Mouse (Mus musculus): ENCODE data around the gene Hectd4. TPM values are rescaled to one million over a fixed set of nuclear protein-coding genes. Genes with fewer than 3 reads are reported as not detected.

Gene Hectd4
- total and polyA plus RNA-seq, 3 experiments, result 2.1 to 7.8 (median 6.0) TPM

- no peak overlapping the region for H3K4me2 ChIP-seq (ENCODE audit: insufficient read depth, low read depth, poor library complexity, severe bottlenecking)
- no peaks in the 10 kb centered on the region for H3K27me3 ChIP-seq (replicated peaks)
- no peak overlapping the region for H3K9ac ChIP-seq (ENCODE audit: insufficient read depth, low read depth)
- TF ChIP-seq TCF12 (IDR thresholded peaks at IDR 0.05; ENCODE audit: low read depth, low read length), result no peak
- TF ChIP-seq MAFK (IDR thresholded peaks at IDR 0.05; ENCODE audit: insufficient replicate concordance, low read length), result no peak
- no peak for TF ChIP-seq RAD21 (IDR thresholded peaks at IDR 0.05; ENCODE audit: low read depth, low read length)
- no peak for TF ChIP-seq JUND (conservative IDR thresholded peaks at IDR 0.05; ENCODE audit: low read depth, low read length)
- TF ChIP-seq CHD2 (IDR thresholded peaks at IDR 0.05; ENCODE audit: low read length), result no peak
- TF ChIP-seq E2F4 (IDR thresholded peaks at IDR 0.05; ENCODE audit: insufficient replicate concordance, low read depth, low read length), result no peak
- no peak for TF ChIP-seq ZKSCAN1 (IDR thresholded peaks at IDR 0.05; ENCODE audit: borderline replicate concordance, low read depth, low read length)
- TF ChIP-seq POLR2AphosphoS2 (IDR thresholded peaks at IDR 0.05; ENCODE audit: low read depth, low read length), result no peak
- no peak for TF ChIP-seq MEF2A (IDR thresholded peaks at IDR 0.05; ENCODE audit: borderline replicate concordance, low read depth, low read length)
- no peak for TF ChIP-seq TBP (conservative IDR thresholded peaks at IDR 0.05; ENCODE audit: low read depth, low read length)
- TF ChIP-seq MYC (IDR thresholded peaks at IDR 0.05; ENCODE audit: low read depth, low read length), result no peak
- TF ChIP-seq EP300 (IDR thresholded peaks at IDR 0.05; ENCODE audit: low read length), result no peak
- TF ChIP-seq PAX5 (IDR thresholded peaks at IDR 0.05; ENCODE audit: low read length), result no peak
- TF ChIP-seq ZNF384 (IDR thresholded peaks at IDR 0.05; ENCODE audit: low read depth, low read length), result no peak
- no peak for TF ChIP-seq JUN (IDR thresholded peaks at IDR 0.05; ENCODE audit: insufficient read depth, low read depth, low read length)
- no peak for TF ChIP-seq BHLHE40 (IDR thresholded peaks at IDR 0.05; ENCODE audit: low read depth, low read length)
- no peak for TF ChIP-seq ZC3H11A (IDR thresholded peaks at IDR 0.05; ENCODE audit: low read depth, low read length)
- TF ChIP-seq MAX (IDR thresholded peaks at IDR 0.05; ENCODE audit: low read length), result no peak
- no peak for TF ChIP-seq CTCF (conservative IDR thresholded peaks at IDR 0.05 in 1 of 2, IDR thresholded peaks at IDR 0.05 in 1 of 2; ENCODE audit: low read depth in 2 of 2, low read length in 2 of 2)
- DNase-seq (ENCODE audit: extremely low read depth), result no peak
- H3K79me2 ChIP-seq (replicated peaks; ENCODE audit: control insufficient read depth, extremely low read depth, insufficient read depth, poor library complexity, severe bottlenecking), result no peaks in the 10 kb centered on the region
- no peak overlapping the region for H3K4me3 ChIP-seq (replicated peaks in 1 of 3; ENCODE audit: low read depth in 2 of 3, low read length in 2 of 3, poor library complexity in 1 of 3)
- in situ Hi-C loops (cut with MboI; ENCODE audit: low pct_ligation_motif_present, low pct_unique_long_range_greater_than_20kb, low sequenced_read_pairs) (no loop called here), dilution Hi-C loops (cut with MboI; ENCODE audit: extremely low pct_ligation_motif_present, extremely low pct_unique_long_range_greater_than_20kb, low sequenced_read_pairs) (no loop called here)
- no peak overlapping the region for H3K27ac ChIP-seq (ENCODE audit: insufficient read depth, low read depth)
- peaks cover 54 to 75% of the 10 kb centered on the region in 2 experiments for H3K36me3 ChIP-seq (replicated peaks in 1 of 2; ENCODE audit: control insufficient read depth in 1 of 2, insufficient read depth in 1 of 2, low read length in 1 of 2)
- peaks cover 7 to 19% of the 10 kb centered on the region in 2 experiments for H3K4me1 ChIP-seq (ENCODE audit: control insufficient read depth in 1 of 2, insufficient read depth in 2 of 2)
- no peaks in the 10 kb centered on the region for H3K9me3 ChIP-seq (replicated peaks; ENCODE audit: low read length)
These were observed 114.0 kb downstream of the Hectd4 start for GRCm38 (mm10) chr5:121333976-121334375.

DNA sequence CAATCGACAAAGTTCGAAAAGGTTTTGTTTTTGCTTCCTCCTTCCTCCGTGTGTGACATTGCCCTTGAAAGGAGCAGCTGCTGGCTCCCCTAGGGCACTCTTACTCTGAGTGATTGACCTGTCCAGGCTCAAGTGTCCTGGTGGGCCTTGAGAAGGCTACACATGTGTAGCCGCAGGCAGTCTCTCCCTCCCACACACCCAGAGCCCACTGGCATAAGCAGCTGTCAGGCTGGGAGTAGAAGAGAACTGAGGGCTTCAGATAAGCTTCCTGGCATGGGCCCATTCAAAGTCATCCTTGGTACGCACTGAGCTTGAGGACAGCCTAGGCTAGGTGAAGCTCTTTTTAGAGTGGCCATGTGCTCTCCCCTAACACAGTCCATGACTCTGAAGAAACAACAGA, 114.4 kb downstream of the Hectd4 start:
- Histone ChIP-seq H3K9ac (ENCODE audit: insufficient read depth, low read depth) (no peak overlapping the region), H3K79me2 (replicated peaks; ENCODE audit: control insufficient read depth, extremely low read depth, insufficient read depth, poor library complexity, severe bottlenecking) (no peaks in the 10 kb centered on the region), H3K27ac (ENCODE audit: insufficient read depth, low read depth) (no peak overlapping the region), H3K4me3 (replicated peaks in 1 of 3; ENCODE audit: low read depth in 2 of 3, low read length in 2 of 3, poor library complexity in 1 of 3) (no peak overlapping the region), H3K36me3 (replicated peaks in 1 of 2; ENCODE audit: control insufficient read depth in 1 of 2, insufficient read depth in 1 of 2, low read length in 1 of 2) (peaks cover 52 to 75% of the 10 kb centered on the region in 2 experiments), H3K4me2 (ENCODE audit: insufficient read depth, low read depth, poor library complexity, severe bottlenecking) (no peak overlapping the region), H3K9me3 (replicated peaks; ENCODE audit: low read length) (no peaks in the 10 kb centered on the region), H3K27me3 (replicated peaks) (no peaks in the 10 kb centered on the region), H3K4me1 (ENCODE audit: control insufficient read depth in 1 of 2, insufficient read depth in 2 of 2) (peaks cover 7 to 15% of the 10 kb centered on the region in 2 experiments)
- no peak for TF ChIP-seq ETS1 (conservative IDR thresholded peaks at IDR 0.05; ENCODE audit: low read depth, low read length)
- no peak for TF ChIP-seq MXI1 (IDR thresholded peaks at IDR 0.05; ENCODE audit: low read depth, low read length)
- TF ChIP-seq TBP (conservative IDR thresholded peaks at IDR 0.05; ENCODE audit: low read depth, low read length), result no peak
- no peak for TF ChIP-seq IRF4 (IDR thresholded peaks at IDR 0.05; ENCODE audit: low read depth, low read length)
- no peak for TF ChIP-seq JUND (conservative IDR thresholded peaks at IDR 0.05; ENCODE audit: low read depth, low read length)
- no peak for TF ChIP-seq MAFK (IDR thresholded peaks at IDR 0.05; ENCODE audit: insufficient replicate concordance, low read length)
- TF ChIP-seq MYC (IDR thresholded peaks at IDR 0.05; ENCODE audit: low read depth, low read length), result no peak
- no peak for TF ChIP-seq USF1 (IDR thresholded peaks at IDR 0.05; ENCODE audit: low read depth, low read length)
- no peak for TF ChIP-seq ZMIZ1 (IDR thresholded peaks at IDR 0.05; ENCODE audit: low read depth, low read length)
- no peak for TF ChIP-seq RCOR1 (conservative IDR thresholded peaks at IDR 0.05; ENCODE audit: low read depth, low read length)
- no peak for TF ChIP-seq E2F4 (IDR thresholded peaks at IDR 0.05; ENCODE audit: insufficient replicate concordance, low read depth, low read length)
- no peak for TF ChIP-seq MAX (IDR thresholded peaks at IDR 0.05; ENCODE audit: low read length)
- no peak for TF ChIP-seq JUN (IDR thresholded peaks at IDR 0.05; ENCODE audit: insufficient read depth, low read depth, low read length)
- dilution Hi-C loops (cut with MboI; ENCODE audit: extremely low pct_ligation_motif_present, extremely low pct_unique_long_range_greater_than_20kb, low sequenced_read_pairs) (no loop called here), in situ Hi-C loops (cut with MboI; ENCODE audit: low pct_ligation_motif_present, low pct_unique_long_range_greater_than_20kb, low sequenced_read_pairs) (no loop called here)
- no peak for DNase-seq (ENCODE audit: extremely low read depth)
